Mouse (Mus musculus): ENCODE measurements around the gene Phpt1. TPM values are rescaled to one million over a fixed set of nuclear protein-coding genes. Genes with fewer than 3 reads are reported as not detected.

Gene Phpt1
- polyA plus RNA-seq, 1 experiment: 12.3 TPM

DNA sequence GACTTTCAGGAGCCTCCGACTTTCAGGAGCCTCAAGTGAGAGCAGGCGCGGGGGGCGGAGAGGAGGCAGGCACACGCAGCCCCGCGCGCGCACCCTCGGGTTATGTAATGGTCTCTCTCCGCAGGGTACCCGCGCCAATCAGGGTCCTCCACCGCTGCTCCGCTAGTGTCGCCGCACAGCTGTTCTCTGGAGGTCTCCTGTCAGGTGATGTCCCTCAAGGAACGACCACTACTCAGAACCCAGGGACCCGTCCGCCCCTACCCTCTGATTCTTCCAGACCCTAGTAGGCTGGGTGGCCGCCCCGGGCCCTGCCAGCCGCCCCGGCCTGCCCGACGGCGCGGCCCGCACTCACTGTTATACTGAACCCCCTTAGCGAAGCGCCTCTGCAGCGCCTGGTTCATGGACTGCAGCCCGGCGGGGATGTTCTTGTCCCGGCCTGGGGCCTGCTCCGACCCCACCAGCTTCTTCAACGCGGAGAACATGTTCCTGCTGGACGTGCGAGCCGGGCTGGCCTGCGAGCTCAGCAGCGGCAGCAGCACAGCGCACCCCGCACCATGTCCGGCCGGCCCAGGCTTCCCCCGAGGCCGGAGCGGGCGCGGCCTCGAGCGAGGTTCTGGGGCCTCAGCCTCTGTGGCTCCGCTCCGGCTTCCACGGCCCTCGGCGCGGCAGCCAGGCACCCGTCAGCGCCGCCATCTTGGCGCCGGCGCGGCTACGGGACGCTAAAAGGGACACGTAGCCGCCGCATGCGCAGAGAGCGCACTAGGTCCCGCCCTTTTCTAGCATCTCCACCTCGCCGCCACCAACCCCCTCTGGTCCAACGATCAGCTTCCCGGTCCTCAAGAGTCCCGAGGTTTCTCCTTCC lies 33.0 kb upstream of the Phpt1 start, which contains the start of gene Rabl6:
TSS of gene Rabl6 (minus strand) at position 761 of the 862 bp plus-strand sequence.
- peak within 1 kb of the TSS; percentile 77 for H3K27ac ChIP-seq (ENCODE audit: control insufficient read depth, insufficient read depth, low read depth, low read length, poor library complexity)
- TF ChIP-seq CTCF (IDR thresholded peaks at IDR 0.05; ENCODE audit: control insufficient read depth, insufficient read depth, low read length) (no peak), POLR2A (IDR thresholded peaks at IDR 0.05; ENCODE audit: borderline replicate concordance, control insufficient read depth, low read depth, low read length) (peak; percentile 92; the same call in 1 of the 2 replicates)

DNA sequence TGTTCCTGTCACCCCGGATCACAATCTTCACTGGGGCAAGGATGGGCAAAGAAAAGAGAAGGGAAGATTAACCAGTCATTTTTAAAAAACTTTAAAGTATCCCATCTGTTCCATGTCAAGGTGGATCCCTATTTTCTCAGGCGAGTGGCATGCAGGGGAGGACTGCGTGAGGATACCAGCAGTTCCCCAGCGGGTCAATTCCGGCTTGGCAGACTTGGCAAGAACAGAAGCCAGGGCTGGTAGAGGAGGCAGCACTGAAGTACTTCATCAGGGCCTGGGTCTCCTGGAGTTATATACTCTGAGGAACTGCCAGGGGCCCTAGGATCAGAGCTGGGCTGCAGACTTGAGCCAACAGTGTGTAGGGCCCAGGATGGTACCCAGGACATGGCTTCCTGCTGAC lies 27.5 kb upstream of the Phpt1 start:
- 88% methylated on average over 5 of the region's 5 CpGs for WGBS
- Histone ChIP-seq H3K4me1 (ENCODE audit: control insufficient read depth, insufficient read depth, low read length) (no peaks in the 10 kb centered on the region), H3K27ac (ENCODE audit: control insufficient read depth, insufficient read depth, low read depth, low read length, poor library complexity) (no peak overlapping the region), H3K4me3 (replicated peaks; ENCODE audit: control insufficient read depth, low read depth, low read length) (no peak overlapping the region)
- TF ChIP-seq POLR2A (IDR thresholded peaks at IDR 0.05; ENCODE audit: borderline replicate concordance, control insufficient read depth, low read depth, low read length) (no peak), CTCF (IDR thresholded peaks at IDR 0.05; ENCODE audit: control insufficient read depth, insufficient read depth, low read length) (no peak)

More for the DNA sequence above, 33.0 kb upstream of the Phpt1 start, which contains the start of gene Rabl6:
- peak within 1 kb of the TSS; percentile 97 for H3K4me3 ChIP-seq (replicated peaks; ENCODE audit: control insufficient read depth, low read depth, low read length)
- no peaks in the 10 kb centered on the region for H3K4me1 ChIP-seq (ENCODE audit: control insufficient read depth, insufficient read depth, low read length)
- under 1% methylated on average over 80 of the region's 80 CpGs for WGBS

DNA sequence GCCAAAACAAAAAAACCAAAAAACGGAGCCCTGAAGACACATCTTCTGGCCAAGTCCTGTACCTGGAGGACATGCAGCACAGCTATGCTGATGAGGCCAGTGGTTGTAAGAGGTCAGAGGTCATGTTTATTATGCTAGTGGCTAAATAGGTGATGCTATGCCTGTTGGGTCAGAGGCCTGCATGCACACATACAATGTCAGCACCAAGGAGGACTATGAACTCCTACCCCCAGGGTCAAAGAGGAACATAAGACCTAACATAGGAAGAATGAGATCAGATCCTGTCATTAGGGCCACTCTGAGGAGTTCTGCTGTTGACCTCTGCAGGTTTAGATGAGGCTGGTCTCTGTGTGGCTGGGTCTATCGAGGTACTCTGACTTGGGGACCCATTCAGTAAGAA lies 25.0 kb upstream of the Phpt1 start:
- no peak overlapping the region for H3K4me3 ChIP-seq (replicated peaks; ENCODE audit: control insufficient read depth, low read depth, low read length)
- no peak overlapping the region for H3K27ac ChIP-seq (ENCODE audit: control insufficient read depth, insufficient read depth, low read depth, low read length, poor library complexity)
- TF ChIP-seq POLR2A (IDR thresholded peaks at IDR 0.05; ENCODE audit: borderline replicate concordance, control insufficient read depth, low read depth, low read length): no peak
- TF ChIP-seq CTCF (IDR thresholded peaks at IDR 0.05; ENCODE audit: control insufficient read depth, insufficient read depth, low read length): no peak

DNA sequence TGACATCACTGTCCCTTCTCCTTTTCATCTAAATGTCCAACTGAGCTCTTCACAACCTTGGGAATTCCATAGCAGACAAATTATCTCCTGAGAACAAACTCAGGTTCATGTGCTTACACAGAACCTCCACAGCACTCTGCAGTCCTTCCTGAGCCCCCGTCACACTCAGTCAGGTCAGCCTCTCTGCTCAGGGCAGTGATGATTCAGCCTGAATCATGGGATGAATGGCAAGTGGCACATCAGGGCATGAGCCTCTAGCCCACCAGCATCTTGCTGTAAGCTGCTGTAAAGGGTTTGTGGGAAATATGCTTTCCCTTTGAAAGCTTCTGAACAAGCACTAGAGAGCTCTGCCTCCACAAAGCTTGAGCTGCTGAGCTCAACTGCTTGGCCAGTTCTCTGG lies 23.7 kb upstream of the Phpt1 start:
- H3K4me1 ChIP-seq (ENCODE audit: control insufficient read depth, insufficient read depth, low read length): no peaks in the 10 kb centered on the region
- H3K27ac ChIP-seq (ENCODE audit: control insufficient read depth, insufficient read depth, low read depth, low read length, poor library complexity): no peak overlapping the region
- no peak for TF ChIP-seq CTCF (IDR thresholded peaks at IDR 0.05; ENCODE audit: control insufficient read depth, insufficient read depth, low read length)
- TF ChIP-seq POLR2A (IDR thresholded peaks at IDR 0.05; ENCODE audit: borderline replicate concordance, control insufficient read depth, low read depth, low read length): no peak
- WGBS: 80% methylated on average over 1 of the region's 1 CpGs
- no peak overlapping the region for H3K4me3 ChIP-seq (replicated peaks; ENCODE audit: control insufficient read depth, low read depth, low read length)

More for the DNA sequence above, 25.0 kb upstream of the Phpt1 start:
- no peaks in the 10 kb centered on the region for H3K4me1 ChIP-seq (ENCODE audit: control insufficient read depth, insufficient read depth, low read length)
- WGBS: 86% methylated on average over 2 of the region's 2 CpGs

DNA sequence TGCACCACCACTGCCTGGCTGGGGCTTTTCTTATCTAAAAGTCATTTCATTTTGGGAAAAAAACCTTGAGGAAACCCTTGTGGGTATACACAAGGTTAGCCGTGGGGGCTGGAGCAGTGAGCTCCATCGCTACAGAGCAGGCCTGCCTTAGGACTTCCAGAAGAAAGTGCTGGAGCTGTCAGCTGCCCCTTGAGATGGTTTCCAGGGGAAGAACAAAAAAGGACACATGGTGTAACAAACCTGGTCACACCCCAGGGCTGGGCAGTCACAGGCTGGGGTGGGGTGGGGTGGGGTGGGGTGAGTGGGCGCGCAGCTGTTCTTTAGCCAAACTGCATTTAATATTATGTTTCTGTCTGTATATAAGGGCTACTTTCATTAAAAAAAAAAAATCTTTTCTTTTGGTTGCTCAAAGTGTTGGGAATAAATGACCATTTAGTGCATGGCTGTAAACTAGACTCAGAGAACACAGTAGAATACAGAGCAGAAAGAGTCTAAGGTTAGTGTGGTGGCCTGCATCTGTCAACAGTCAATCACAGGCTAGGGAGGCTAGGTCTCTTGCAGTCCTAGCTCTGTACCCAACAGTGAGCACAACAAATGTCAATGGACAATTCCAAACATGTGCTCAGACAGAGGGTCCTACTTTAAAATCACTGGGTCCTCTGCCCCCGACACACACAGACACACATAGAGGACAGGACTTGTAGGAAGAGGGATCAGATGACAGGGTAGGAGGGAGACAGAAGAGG lies 21.9 kb upstream of the Phpt1 start:
- no peak overlapping the region for H3K27ac ChIP-seq (ENCODE audit: control insufficient read depth, insufficient read depth, low read depth, low read length, poor library complexity)
- no peak overlapping the region for H3K4me3 ChIP-seq (replicated peaks; ENCODE audit: control insufficient read depth, low read depth, low read length)
- H3K4me1 ChIP-seq (ENCODE audit: control insufficient read depth, insufficient read depth, low read length): no peaks in the 10 kb centered on the region; the same call in 1 of the 2 replicates
- WGBS: 92% methylated on average over 5 of the region's 5 CpGs
- TF ChIP-seq POLR2A (IDR thresholded peaks at IDR 0.05; ENCODE audit: borderline replicate concordance, control insufficient read depth, low read depth, low read length) (no peak), CTCF (IDR thresholded peaks at IDR 0.05; ENCODE audit: control insufficient read depth, insufficient read depth, low read length) (no peak)

DNA sequence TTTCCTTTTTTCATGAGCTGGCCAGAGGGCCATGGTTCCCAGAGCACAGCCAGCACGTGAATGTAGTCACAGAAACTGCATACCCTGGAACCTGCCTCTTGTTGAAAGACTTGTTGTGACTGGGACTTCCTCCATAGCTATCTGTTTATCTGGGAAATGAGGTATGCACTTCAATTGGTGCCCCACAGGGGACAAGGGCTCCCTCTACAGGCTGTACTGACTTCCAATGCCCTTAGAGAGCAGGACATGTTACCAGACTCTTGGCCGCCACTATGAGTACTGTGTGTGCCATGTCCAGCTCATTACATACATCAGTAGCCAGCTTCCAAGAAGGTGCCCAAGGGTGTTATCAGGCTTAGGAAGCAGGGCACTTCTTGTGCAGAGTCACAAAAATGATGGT lies 16.8 kb upstream of the Phpt1 start:
- TF ChIP-seq POLR2A (IDR thresholded peaks at IDR 0.05; ENCODE audit: borderline replicate concordance, control insufficient read depth, low read depth, low read length): no peak
- TF ChIP-seq CTCF (IDR thresholded peaks at IDR 0.05; ENCODE audit: control insufficient read depth, insufficient read depth, low read length): peak; percentile 53
- Histone ChIP-seq H3K27ac (ENCODE audit: control insufficient read depth, insufficient read depth, low read depth, low read length, poor library complexity) (no peak overlapping the region), H3K4me3 (replicated peaks; ENCODE audit: control insufficient read depth, low read depth, low read length) (no peak overlapping the region), H3K4me1 (ENCODE audit: control insufficient read depth, insufficient read depth, low read length) (no peaks in the 10 kb centered on the region; the same call in 1 of the 2 replicates)
- 64% methylated on average over 2 of the region's 2 CpGs for WGBS

DNA sequence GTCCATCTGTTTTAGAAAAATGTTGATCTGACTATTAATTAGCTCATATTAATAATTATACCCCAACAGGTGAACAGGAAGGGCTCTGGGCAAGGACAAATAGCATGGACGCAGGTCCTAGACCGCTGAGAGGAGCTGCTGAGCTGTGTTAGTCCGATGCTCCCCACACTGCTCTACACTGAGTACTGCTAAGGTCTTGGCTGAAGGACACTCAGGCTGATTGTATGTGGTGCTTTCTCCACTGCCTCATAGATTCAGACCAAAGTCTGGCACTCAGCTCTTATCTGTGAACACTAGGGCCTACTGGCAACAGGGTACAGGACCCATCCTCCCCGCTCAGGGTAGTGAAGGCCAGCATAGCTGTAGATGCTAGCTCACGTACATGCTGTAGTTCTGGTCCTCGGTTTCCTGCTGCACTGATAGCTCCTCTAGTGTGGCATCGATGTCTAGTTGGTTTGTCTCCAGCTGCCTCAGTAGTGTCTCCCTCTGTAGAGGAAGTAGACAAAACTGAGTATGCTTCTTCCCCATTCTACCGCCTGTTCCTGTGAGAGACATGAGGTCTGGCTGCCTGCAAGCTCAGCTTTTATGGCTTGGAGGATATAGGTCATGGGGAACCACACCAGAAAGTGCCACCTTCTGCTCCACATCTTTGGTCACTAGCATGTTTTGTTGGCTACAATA lies 13.3 kb upstream of the Phpt1 start:
- 80% methylated on average over 8 of the region's 8 CpGs for WGBS
- H3K4me3 ChIP-seq (replicated peaks; ENCODE audit: control insufficient read depth, low read depth, low read length): no peak overlapping the region
- no peaks in the 10 kb centered on the region; the same call in 1 of the 2 replicates for H3K4me1 ChIP-seq (ENCODE audit: control insufficient read depth, insufficient read depth, low read length)
- no peak for TF ChIP-seq CTCF (IDR thresholded peaks at IDR 0.05; ENCODE audit: control insufficient read depth, insufficient read depth, low read length)
- no peak for TF ChIP-seq POLR2A (IDR thresholded peaks at IDR 0.05; ENCODE audit: borderline replicate concordance, control insufficient read depth, low read depth, low read length)
- no peak overlapping the region for H3K27ac ChIP-seq (ENCODE audit: control insufficient read depth, insufficient read depth, low read depth, low read length, poor library complexity)

Data from bone marrow, adult 2 months (tissue).